Mouse (Mus musculus) right cerebral cortex, postnatal 25 days (tissue): ENCODE data around the gene Gm28576.
"Not testable (repeated sequence)": the region's sequence is repeated elsewhere in the genome, so short reads cannot be mapped to it uniquely, and the experiment has no call there.

Experiments
- DNase-seq: peaks from one replicate; pipeline ENCODE4 v3.0.0; 2022

Gm28576 gene

GRCm38 (mm10) chrY:7722641-7723040 is at the start of gene Gm28576:
Gm28576 (plus strand) TSS chrY:7722941.
- not testable (repeated sequence) for DNase-seq
